Mouse (Mus musculus): ENCODE measurements around the gene Pigz.
"Not testable (repeated sequence)": the region's sequence is repeated elsewhere in the genome, so short reads cannot be mapped to it uniquely, and the experiment has no call there.

The Pigz gene

DNA sequence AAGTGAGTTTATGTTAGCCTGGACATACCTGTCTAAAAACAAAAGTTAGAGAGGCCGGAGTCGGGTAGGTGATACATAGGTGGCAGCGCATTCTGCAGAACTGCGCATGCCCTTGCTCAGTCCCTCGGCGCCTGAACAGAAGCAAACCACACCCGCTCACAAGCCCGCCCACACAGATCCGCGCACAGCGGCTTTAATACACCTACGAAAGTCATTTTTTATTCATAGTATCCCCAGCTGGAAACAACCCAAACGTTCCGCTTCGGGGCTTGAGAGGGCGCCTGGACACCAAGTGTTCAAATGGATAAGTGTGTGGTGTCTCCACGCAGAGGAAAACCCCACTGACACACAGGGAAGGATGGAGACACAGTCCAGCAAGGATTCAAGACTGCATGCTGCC, 2.3 kb upstream of the Pigz start:
- in situ Hi-C loops (cut with MboI, MseI) = no loop called here

DNA sequence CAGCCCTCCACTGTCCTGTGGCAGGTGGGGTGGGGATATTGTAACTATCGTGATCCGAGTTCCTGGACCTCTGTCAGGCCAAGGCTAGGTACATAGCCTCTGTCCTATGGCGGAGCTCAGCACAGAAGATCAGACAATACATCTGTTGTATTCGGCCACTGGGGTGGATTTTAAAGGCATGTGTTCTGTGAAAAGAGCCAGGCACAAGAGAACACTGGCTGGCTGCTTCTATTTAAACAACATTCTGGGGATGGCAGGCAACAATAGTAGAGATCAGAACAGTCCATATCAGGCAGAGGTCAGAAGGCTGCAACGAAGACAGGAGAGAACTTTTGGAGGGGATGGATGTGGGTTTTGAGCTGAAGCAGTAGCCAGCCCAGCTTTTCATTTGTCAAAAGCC, 1.4 kb upstream of the Pigz start:
- in situ Hi-C loops (cut with MboI, MseI) = no loop called here

DNA sequence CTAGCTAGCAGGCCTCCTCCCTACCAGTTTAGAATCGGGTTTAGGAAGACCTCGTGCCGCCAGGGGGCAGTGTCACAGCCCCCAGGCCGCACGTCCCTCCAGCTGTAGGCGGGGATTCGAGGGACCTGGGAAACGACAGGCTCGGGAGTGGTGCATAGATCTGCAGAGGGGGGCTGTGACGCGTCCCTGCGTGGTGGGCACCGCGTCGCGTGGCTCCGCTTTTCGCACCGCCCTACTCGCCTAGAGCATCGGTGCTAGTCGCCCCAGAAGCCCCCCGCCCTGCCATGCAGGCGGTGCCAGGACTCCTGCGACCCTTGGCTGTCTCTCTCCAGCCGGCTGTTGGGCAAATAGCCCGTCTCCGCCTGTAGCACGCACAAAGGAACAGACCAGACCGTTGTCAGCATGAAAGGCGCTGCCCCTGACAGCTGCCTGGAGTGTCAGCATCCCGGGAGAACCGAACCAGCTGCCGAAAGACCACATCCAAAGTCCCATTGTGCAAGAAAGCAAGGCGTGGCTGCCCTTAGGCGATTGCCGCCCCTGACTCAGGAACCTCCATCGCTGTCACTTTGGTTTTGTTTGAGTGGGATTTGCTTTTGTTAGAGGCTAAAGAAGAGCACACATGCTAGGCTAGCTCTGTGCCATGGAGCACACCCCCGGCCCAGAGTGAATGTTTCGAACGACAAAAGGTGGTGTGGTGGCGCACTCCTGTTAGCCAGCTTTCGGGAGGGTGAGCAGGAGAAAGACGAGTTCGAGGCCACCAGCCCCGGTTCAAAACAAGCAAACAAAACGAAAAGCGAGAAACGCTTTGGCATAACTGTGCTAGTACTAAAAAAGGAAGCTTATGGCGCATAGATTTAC, 582 bp upstream of the Pigz start:
- in situ Hi-C loops (cut with MboI, MseI) = no loop called here

DNA sequence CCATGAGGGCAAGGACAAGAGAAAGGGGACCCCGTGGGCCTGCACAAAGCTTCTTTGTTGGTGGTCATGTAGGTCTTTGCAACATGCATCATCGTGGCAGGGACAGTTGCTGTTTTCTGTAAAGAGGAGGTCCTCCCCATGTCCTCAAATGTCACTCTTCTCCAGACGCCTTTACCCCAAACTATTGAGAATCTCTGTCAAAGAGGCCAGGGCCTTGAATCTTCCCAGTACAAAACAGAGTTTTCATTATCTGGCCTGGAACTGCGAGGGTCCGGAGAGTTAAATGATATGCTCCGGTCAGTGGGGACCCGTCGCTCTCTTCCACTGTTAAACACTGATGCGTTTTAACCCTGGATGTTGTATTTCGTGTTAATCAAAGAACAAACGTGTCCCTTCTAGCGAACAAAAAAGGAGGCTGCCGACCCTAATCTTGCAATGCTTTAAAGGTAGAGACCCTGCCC, 929 bp downstream of the Pigz start:
- in situ Hi-C loops (cut with MboI, MseI) = no loop called here

DNA sequence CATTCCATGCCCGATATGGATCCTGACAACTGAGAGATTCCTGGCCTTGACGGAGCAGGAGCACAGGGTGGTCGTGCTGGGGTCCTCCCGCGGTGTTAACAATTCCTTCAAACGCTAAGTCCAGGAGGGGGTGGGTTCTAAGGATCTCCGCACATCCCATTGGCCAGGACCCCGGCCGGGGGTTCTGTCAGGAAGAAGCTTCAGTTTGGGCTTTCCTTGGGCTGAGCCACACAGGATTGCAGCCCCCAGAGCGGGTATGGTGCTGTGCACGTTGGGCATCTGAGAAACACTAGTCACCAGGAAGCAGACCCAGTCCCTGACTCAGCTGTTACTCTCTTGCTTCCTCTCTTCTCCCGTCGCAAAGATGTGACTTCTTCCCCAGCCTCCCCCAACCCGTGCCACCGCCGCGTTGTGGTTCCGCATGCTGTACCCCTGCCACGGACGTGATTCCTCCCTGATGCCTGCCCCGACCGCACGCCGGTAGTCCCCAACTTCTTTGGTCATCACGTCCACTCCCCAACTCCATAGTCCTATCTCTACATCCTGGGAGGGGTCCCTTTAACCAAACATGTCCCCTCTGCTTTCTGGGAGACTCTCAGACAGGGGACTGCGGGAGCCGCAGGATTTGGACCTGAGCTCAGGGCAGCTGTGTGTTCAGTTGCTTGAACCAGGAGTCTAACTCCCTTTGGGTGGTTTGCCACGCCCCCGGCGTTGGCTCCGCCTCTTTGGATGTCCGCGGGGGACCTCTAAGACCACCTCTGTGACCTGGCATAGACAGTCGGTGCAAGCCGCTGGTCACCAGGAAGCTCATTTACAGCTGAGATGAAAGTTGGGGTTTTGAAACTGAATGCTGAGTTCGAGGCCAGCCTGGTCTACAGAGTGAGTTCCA, 1.7 kb downstream of the Pigz start:
- in situ Hi-C loops (cut with MboI, MseI) = no loop called here

DNA sequence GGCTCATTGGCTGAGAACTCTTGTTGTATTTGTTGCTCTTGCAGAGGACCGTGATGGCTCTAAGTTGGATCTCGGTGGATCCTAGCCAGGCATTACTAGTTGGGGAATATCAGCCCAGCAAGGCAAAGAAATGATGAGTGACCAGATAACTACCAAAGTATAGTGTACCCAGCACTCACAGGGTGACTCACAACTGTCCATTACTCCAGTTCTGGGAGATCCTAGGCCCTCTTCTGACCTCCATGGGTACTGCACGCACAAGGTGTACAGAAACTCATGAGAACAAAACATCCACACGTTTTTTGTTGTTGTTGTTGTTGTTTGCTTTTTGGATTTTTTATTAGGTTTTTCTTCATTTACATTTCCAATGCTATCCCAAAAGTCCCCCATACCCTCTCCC, 2.9 kb downstream of the Pigz start:
- in situ Hi-C loops (cut with MboI, MseI) = no loop called here

DNA sequence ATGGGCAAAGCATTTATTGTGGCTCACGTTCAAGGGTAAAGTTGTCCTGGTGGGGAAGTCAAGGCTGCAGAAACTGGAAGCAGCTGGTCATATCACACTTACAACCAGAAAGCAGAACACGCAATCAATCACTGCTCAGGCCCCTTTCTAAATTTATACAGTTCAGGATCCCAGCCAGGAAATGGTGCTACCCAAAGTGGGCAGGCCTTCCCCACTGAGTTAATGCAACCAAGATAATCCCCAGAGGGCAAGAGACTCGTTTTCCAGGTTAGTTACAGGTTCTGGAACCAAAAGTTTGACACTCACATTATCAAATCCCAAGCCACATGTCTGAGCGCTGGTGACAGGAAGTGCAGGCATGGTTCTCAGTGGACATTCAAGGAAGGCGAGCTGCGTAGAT, 5.2 kb downstream of the Pigz start:
- in situ Hi-C loops (cut with MboI, MseI) = no loop called here

DNA sequence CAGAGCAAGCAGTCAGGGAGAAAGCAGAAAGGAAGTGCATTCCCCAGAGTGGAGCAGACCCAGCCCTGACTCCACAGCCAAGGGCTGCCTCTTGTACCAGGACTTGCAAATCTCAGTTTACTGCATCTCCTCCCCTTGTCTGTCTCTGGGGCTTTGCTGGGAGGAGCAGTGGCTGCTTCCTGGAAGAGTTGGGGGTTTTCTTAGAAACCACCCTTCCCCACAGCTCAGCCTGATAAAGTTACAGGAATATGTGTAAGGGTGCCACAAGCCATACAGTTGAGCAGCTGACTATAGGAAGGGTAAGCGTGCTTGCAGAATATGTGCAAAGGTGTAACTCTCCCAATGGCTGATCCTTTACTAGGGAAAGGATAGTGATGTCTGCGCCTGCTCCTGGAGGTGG, 6.9 kb downstream of the Pigz start:
- in situ Hi-C loops (cut with MboI, MseI) = no loop called here

DNA sequence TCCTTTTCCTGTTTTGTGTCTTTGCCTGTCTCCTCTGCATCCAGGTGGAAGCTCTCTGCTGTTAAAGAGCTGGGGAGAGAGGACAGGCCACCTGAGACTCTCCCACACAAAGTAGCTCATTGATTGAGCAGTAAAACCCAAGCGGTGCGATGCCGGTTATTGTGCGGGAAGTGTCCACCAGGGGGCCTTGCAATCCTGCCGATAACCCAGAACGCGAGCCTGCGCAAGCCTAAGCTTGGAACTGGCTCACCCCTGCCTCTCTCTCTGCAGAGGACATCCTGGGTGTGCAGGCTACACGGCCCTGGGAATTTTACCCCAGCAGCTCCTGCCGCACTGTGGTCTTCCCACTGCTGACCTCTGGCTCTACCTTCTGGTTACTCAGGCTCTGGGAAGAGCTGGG, 10.3 kb downstream of the Pigz start:
- in situ Hi-C loops (cut with MboI, MseI) = no loop called here

DNA sequence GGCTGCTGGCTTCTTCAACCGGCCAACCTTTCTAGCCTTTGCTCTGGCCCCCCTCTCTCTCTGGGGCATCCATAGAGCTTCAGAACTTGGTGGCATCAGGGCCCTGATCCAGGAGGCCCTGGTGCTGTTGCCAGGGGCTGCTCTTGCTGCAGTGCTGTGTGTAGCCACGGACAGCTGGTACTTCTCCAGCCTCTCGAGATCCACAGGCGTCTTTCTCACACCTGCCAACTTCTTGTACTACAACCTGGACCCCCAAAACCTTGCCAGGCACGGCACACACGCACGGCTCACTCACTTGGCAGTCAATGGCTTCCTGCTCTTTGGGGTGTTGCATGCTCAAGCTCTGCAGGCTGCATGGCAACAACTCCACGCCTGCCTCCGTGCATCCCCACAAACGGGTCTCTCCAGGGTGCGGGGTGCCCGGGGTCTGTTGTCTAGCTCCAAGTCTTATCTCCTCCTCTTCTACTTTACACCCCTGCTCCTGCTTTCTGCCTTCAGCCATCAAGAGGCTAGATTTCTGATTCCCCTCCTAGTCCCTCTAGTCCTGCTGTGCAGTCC, 11.1 kb downstream of the Pigz start:
- in situ Hi-C loops (cut with MboI, MseI) = no loop called here

DNA sequence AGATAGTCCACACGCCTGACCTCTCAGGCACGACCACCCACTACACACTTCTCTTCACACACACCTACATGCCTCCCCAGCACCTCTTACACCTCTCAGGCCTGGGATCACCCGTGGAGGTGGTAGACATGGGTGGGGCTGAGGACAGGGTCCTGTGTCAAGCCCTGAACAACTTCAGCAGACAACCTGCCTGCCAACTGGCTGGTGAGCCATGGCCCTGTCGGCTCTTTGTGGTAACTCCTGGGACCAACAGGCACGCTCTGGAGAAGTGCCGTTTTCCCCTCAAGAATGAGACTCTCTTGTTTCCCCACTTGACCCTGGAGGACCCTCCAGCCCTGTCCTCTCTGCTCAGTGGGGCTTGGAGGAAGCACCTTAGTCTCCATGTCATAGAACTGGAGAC, 11.7 kb downstream of the Pigz start:
- in situ Hi-C loops (cut with MboI, MseI) = no loop called here

DNA sequence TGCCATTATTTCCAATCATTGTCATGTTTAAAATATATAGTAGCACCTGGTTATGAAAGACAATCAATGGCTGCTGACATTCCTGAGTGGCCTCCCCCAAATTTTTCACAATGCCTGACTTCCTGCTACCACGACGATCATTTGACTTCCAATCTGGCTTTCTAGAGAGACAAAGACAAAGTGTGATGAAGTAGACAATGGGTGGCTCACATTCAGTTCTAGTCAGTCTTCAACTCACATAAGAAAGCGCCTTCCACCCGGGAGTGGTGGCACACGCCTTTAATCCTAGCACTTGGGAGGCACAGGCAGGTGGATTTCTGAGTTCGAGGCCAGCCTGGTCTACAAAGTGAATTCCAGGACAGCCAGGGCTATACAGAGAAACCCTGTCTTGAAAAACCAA, 12.3 kb downstream of the Pigz start:
- in situ Hi-C loops (cut with MboI, MseI) = not testable (repeated sequence)

DNA sequence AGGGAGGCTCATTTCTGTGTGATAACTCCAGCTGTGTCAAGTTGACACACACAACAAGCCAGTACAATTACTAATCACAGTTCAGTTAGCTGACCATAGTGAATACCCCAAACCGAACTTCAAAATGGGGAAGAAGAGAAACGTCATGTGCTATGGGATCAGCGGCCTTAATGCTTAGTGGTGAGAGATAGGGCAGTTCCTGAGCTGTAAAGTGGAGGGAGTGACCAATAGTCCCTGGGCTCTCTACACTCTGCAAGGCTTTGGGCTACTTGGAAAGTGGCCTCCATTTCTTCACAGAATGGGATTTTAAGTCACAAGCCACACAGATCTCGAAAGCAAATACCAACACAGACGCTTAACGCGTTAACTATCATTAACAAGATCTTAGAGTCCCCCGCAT, 13.7 kb downstream of the Pigz start:
- in situ Hi-C loops (cut with MboI, MseI) = no loop called here

DNA sequence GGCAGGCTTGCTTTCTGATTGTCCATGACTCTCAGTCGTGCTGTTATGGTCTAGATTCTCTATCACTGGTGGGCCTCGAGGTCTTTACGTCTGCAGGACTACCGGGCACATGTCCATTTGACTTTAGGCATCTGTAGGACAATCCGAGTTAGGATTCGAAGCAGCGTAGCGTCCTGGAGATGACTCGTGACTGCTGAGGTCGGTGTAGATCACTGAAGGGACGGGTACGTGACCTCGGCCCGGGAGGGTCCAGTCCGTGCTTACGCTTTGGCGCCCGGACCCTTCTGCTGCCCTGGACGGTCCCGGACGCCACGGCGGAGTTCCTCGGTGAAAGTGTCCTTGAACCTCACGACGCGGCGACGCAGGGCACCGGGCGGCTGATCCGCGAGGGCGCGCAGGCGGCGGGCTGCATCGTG, 14.3 kb downstream of the Pigz start:
- in situ Hi-C loops (cut with MboI, MseI) = no loop called here

DNA sequence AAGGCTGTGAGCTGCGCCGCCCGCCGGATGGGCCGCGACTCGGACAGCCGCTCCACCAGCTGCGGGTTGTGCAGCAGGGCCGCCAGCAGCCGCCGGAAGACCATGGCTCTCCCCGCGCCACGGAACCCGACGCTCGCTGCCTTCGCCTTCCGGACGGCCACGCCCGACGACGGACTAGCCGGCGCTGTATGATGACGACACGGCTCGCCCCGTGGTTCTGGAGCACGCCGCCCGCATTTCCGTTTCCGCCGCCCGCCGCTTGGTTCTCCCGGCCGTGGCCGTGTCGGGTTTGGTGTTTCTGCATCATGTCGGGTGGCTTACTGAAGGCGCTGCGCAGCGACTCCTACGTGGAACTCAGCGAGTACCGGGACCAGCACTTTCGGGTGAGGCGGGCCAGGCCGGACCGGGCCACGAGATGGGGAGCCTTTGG, 14.7 kb downstream of the Pigz start, which contains the start of the genes 0610012G03Rik and Ncbp2:
0610012G03Rik (minus strand) TSS at position 150 of the 430 bp plus-strand sequence.
Ncbp2 (plus strand) TSS at position 169 of the 430 bp plus-strand sequence.
- in situ Hi-C loops (cut with MboI, MseI) = no loop called here

DNA sequence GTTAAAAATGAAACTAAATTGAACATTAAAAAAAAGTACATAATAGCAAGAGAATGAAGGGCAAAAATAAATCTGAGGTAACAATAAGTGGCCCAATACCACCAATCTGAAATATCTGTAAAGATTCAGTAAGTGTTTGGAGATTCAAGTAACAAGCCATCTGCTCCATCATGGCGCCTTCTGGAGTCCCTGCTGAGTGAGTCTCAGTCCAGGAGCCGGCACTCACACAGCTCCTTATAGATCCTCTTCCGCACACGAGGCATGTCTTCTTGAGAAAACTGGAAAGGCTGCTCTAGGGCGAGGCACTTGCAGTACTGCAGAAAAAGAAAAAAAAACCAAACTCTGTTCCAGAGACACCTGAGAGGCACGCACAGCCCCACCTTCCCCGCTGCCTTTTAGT, 29.6 kb downstream of the Pigz start:
- in situ Hi-C loops (cut with MboI, MseI) = no loop called here

DNA sequence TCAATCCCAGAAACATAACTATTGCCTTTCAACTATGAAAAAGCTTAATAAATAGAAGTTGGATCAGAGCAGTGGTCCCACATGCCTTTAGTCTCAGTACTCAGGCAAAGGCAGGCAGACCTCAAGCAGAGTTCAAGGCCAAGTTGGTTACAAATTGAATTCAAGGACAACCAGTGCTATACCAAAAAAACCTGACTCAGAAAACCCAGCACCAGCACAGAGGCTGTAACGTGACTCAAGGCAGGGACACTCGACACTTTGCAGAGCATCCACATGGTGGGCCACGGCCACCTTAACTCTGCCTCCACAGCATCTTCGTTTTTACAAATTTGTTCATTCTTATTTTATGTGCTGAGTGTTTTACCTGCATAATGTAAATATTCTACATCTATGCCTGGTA, 41.6 kb downstream of the Pigz start:
- in situ Hi-C loops (cut with MboI, MseI) = no loop called here

DNA sequence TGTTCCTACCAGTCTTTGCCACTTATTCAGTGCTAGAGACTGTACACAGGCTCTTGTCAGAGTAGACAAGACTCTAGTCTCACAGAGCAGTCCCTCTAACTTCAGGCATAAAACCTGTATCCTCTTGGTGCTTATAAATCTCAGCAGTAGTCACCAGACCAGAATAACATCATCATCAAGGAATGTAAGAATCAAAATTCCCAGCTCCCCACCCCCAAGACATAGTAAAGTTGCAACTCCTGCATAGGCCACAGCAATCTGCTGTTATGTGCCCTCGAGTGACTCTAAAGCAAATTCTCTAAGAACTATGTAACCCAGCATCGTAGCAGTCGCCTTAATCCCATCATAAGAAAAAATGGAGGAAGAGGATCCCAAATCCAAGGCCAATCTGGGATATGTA, 45.9 kb downstream of the Pigz start:
- in situ Hi-C loops (cut with MboI, MseI) = no loop called here

DNA sequence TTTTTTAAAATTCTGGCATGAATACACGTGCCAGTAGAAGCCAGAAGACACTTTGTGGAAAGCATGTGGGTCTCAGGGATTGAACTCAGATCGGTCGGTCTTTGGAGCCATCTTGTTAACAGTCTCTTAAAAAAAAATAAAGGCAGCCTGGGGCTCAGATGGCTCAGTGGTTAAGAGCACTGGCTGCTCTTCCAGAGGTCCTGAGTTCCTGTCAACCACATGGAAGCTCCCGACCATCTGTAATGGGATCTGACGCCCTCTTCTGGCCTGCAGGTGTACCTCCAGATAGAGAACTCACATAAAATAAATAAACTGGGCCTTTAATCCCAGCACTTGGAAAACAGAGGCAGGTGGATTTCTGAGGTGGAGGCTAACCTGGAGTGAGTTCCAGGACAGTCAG, 47.3 kb downstream of the Pigz start:
- in situ Hi-C loops (cut with MboI, MseI) = no loop called here

DNA sequence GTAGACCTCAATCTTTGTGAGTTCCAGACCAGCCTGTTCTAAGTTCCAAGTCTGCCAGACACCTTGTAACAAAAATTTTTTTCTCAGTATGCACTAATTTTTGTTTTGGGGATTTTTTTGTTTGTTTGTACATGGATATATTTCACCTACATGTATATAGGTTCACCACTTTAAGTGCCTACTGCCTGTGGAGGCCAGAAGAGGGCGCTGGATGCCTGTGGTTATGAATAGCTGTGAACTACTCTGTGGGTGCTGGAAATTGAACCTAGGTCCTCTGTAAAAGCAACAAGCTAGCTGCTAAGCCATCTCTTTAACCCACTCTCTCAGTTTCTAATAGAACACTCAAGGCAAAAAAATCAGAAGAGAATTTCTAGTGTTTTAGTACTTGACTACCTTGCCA, 58.4 kb downstream of the Pigz start:
- in situ Hi-C loops (cut with MboI, MseI) = no loop called here

DNA sequence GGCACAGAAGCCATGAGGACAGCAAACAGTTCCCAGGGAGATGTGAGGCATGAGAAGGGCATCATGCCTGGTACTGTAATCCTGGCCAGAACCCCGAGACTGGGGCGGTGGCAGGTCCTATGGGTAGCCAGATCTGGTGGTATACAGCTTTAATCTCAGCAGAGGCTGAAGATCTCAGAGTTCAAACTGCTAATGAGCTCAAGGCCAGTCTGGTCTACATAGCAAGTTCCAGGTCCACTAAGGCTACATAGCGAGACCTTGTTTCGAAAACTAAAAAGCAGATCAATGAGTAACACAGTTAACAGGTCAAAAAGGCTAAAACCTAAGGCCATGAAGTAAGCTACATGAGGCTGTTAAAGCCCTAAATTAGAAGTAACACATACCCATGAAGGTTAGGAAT, 59.5 kb downstream of the Pigz start:
- in situ Hi-C loops (cut with MboI, MseI) = no loop called here

DNA sequence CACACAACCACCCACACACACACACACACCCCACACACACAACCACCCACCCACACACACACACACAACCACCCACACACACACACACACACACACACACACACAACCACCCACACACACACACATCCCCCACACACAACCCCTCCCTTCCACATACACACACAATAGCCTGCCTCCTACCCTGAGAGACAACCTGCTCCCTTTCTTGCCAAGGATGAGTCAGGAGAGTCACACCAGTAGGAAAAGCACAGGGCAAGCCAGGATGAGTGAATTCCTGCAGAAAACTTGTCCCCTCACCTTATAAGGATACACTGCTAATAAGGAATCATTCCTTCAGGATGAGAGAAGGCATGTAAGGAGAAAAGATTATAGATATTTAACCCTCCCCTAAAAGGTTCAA, 60.3 kb downstream of the Pigz start:
- in situ Hi-C loops (cut with MboI, MseI) = no loop called here
